Comparison of ENCODE assay signal across 8 mouse cellular contexts in genomic region chr13:23684295-23684945, GRCm38 (mm10). TPM values are rescaled to one million over a fixed set of nuclear protein-coding genes. Genes with fewer than 3 reads are reported as not detected.
DNase-seq lines count a peak whose midpoint lies in the region; ATAC-seq lines count a peak whose summit lies in the region.
"Not testable (repeated sequence)": the region's sequence is repeated elsewhere in the genome, so short reads cannot be mapped to it uniquely, and the experiment has no call there.
"Had no signal": no experiment of that assay in that cellular context is flagged by ENCODE, and none has a peak within 500 bp of the region (broad histone marks: within the 10 kb centered on the region; RNA-seq: fewer than 3 reads in every experiment).

No protein-coding gene starts in this region.

- peak; percentile 14 for ATAC-seq in intestine, embryonic 14.5 days (replicated peaks; ENCODE audit: low FRiP score, low TSS enrichment, low read depth)
- peak; percentile 47 for ATAC-seq in megakaryocyte-erythroid progenitor cell, adult 5-6 weeks (replicated peaks; ENCODE audit: low FRiP score, low TSS enrichment, poor library complexity, severe bottlenecking)

- DNase-seq in adrenal gland, adult (ENCODE audit: inconsistent age in 2 of 2, low spot score in 1 of 2): peak; percentile 55 to 88
- DNase-seq in embryo, embryonic 11.5 days (ENCODE audit: low read depth, low spot score): peak; percentile 78
- DNase-seq in heart, adult 18-20 months: peak; percentile 69 to 71
- peak; percentile 85 for DNase-seq in intestine, embryonic 14.5 days (ENCODE audit: low spot score)
- peak; percentile 59 for DNase-seq in limb, embryonic 10.5 days (ENCODE audit: low spot score)
- DNase-seq in skeletal muscle tissue, adult 2 months (ENCODE audit: low read depth, low spot score): peak; percentile 76

- not testable (repeated sequence) for H3K9me3 ChIP-seq in intestine, embryonic 14.5 days (ENCODE audit: control insufficient read depth, low read length); limb, embryonic 10.5 days (replicated peaks)

- H3K4me3 ChIP-seq in intestine, embryonic 14.5 days (ENCODE audit: low read depth, low read length): peak overlapping the region; percentile 46
- H3K4me3 ChIP-seq in limb, embryonic 10.5 days: peak overlapping the region; percentile 52

- H3K4me1 ChIP-seq in intestine, embryonic 14.5 days (replicated peaks; ENCODE audit: control insufficient read depth, insufficient read depth, low read length): not testable (repeated sequence)
- peaks cover 20% of the 10 kb centered on the region for H3K4me1 ChIP-seq in limb, embryonic 10.5 days

- not testable (repeated sequence) for H3K36me3 ChIP-seq in intestine, embryonic 14.5 days (ENCODE audit: control insufficient read depth, insufficient read depth, low read length); limb, embryonic 10.5 days

- not testable (repeated sequence) for H3K27me3 ChIP-seq in intestine, embryonic 14.5 days (replicated peaks; ENCODE audit: control insufficient read depth, insufficient read depth, low read length); limb, embryonic 10.5 days (ENCODE audit: low read depth, poor library complexity, severe bottlenecking)

- H3K4me2 ChIP-seq in intestine, embryonic 14.5 days (ENCODE audit: low read length): peak overlapping the region; percentile 72

- WGBS in intestine, embryonic 14.5 days: 0% methylated on average over 11 of the region's 37 CpGs
- under 1% methylated on average over 22 of the region's 37 CpGs for WGBS in limb, embryonic 10.5 days

- peak overlapping the region; percentile 82 for H3K9ac ChIP-seq in intestine, embryonic 14.5 days (ENCODE audit: low read length)

- H3K27ac ChIP-seq in intestine, embryonic 14.5 days (ENCODE audit: low read depth): peak overlapping the region; percentile 99
- peak overlapping the region; percentile 91 for H3K27ac ChIP-seq in limb, embryonic 10.5 days

RNA-seq across cellular contexts. Expression of gene Hist1h2bc, which starts 0.4 kb away (rescaled TPM):
- total RNA-seq in heart, adult 18-20 months (2021): 10 to 100 TPM; 71.2 to 76.1 TPM
- 46.3 and 57.5 TPM in 2 replicates for polyA plus RNA-seq in intestine, embryonic 14.5 days (2014; fragmentation: Nextera tagmentation; extraction: Ambion mirVana)
- polyA plus RNA-seq in limb, embryonic 10.5 days (2016; fragmentation: Nextera tagmentation; extraction: Ambion mirVana): 16.9 and 17.0 TPM in 2 replicates
- 74.9 and 133 TPM in 2 replicates for total RNA-seq in megakaryocyte-erythroid progenitor cell, adult 5-6 weeks (2014; fragmentation: Nextera tagmentation)
- total RNA-seq in megakaryocyte-erythroid progenitor cell, adult 5-6 weeks (2017): 136 and 209 TPM in 2 replicates

RNA-seq across cellular contexts. Expression of gene Hist1h2ac, which starts 0.7 kb away (rescaled TPM):
- total RNA-seq in heart, adult 18-20 months (2021): 1 to 10 TPM; 1.2 to 1.3 TPM
- 1.4 and 1.6 TPM in 2 replicates for polyA plus RNA-seq in intestine, embryonic 14.5 days (2014; fragmentation: Nextera tagmentation; extraction: Ambion mirVana)
- polyA plus RNA-seq in limb, embryonic 10.5 days (2016; fragmentation: Nextera tagmentation; extraction: Ambion mirVana): 0.60 and 0.98 TPM in 2 replicates
- 3.8 and 6.0 TPM in 2 replicates for total RNA-seq in megakaryocyte-erythroid progenitor cell, adult 5-6 weeks (2014; fragmentation: Nextera tagmentation)
- 56.0 and 87.4 TPM in 2 replicates for total RNA-seq in megakaryocyte-erythroid progenitor cell, adult 5-6 weeks (2017)

RNA-seq across cellular contexts. Expression of gene Hist1h1t, which starts 11.2 kb away (rescaled TPM):
- not detected for total RNA-seq in heart, adult 18-20 months (2021)
- polyA plus RNA-seq in intestine, embryonic 14.5 days (2014; fragmentation: Nextera tagmentation; extraction: Ambion mirVana): 0.27 TPM in 1 of 2 replicates, not detected in the other
- polyA plus RNA-seq in limb, embryonic 10.5 days (2016; fragmentation: Nextera tagmentation; extraction: Ambion mirVana): 0.26 TPM in 1 of 2 replicates, not detected in the other
- total RNA-seq in megakaryocyte-erythroid progenitor cell, adult 5-6 weeks (2014; fragmentation: Nextera tagmentation): 1.3 TPM in 1 of 2 replicates, not detected in the other
- total RNA-seq in megakaryocyte-erythroid progenitor cell, adult 5-6 weeks (2017): 1.3 TPM in 1 of 2 replicates, not detected in the other
- total RNA-seq: layer of hippocampus, postnatal 25 days had no signal

RNA-seq across cellular contexts. Expression of gene Hist1h4c, which starts 13.8 kb away (rescaled TPM):
- total RNA-seq in heart, adult 18-20 months (2021): 10 to 100 TPM; 42.5 to 46.8 TPM
- polyA plus RNA-seq in intestine, embryonic 14.5 days (2014; fragmentation: Nextera tagmentation; extraction: Ambion mirVana): 6.7 and 10.4 TPM in 2 replicates
- polyA plus RNA-seq in limb, embryonic 10.5 days (2016; fragmentation: Nextera tagmentation; extraction: Ambion mirVana): 6.4 and 6.5 TPM in 2 replicates
- 153 and 163 TPM in 2 replicates for total RNA-seq in megakaryocyte-erythroid progenitor cell, adult 5-6 weeks (2014; fragmentation: Nextera tagmentation)
- total RNA-seq in megakaryocyte-erythroid progenitor cell, adult 5-6 weeks (2017): 166 and 397 TPM in 2 replicates

RNA-seq across cellular contexts. Expression of gene Hfe, which starts 26.2 kb away (rescaled TPM):
- total RNA-seq in heart, adult 18-20 months (2021): 10 to 100 TPM; 60.9 to 64.1 TPM
- polyA plus RNA-seq in intestine, embryonic 14.5 days (2014; fragmentation: Nextera tagmentation; extraction: Ambion mirVana): 7.2 and 7.8 TPM in 2 replicates
- 1.6 and 2.0 TPM in 2 replicates for polyA plus RNA-seq in limb, embryonic 10.5 days (2016; fragmentation: Nextera tagmentation; extraction: Ambion mirVana)
- total RNA-seq in megakaryocyte-erythroid progenitor cell, adult 5-6 weeks (2014; fragmentation: Nextera tagmentation): not detected in 2 replicates
- total RNA-seq in megakaryocyte-erythroid progenitor cell, adult 5-6 weeks (2017): 0.27 and 1.9 TPM in 2 replicates

Comparison
In these comparisons a context has a peak if more than half of its experiments do, and no peak if none do; other contexts are left out.
1. Peak in every context shown above with its lines: DNase-seq, ATAC-seq, H3K4me3 ChIP-seq and H3K27ac ChIP-seq.